Mouse (Mus musculus): ENCODE data around the gene Galt.
"Not testable (repeated sequence)": the region's sequence is repeated elsewhere in the genome, so short reads cannot be mapped to it uniquely, and the experiment has no call there.

Gene Galt

DNA sequence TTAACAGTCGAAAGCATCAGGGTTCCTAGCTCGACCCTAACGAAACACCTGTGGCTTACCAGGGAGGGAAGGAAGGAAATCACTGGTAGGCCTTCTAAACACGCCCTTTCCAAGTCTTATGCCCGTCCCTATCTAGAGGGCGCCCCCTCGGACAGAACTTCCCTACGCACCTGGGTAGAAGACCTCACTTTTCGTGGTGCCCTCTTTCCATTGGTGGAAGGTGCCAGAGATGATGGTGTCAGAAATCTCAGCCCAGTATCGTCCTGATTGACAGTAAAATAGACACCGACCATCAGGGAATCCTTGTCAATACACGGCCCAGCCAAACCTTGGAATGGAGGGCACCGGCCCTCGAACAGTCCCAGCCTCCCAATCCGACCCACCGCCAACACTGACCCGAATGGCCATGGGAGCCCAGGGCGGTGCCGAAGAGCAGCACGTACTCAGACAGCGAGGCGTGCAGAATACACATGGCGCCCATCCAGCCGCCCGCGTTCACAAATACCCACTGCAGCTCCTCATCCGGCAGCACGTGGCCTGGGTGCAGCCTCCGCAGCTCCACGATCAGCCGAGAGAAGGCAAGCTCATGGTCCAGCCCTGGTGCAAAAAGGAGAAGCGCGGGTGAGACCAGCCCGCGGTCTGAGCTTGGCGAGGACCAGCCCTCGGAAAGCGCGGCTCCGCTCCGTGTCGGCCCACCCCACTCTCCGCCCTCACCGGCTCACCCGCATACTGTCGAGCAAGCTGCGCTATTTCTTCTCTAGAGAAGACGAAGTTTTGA is 14.5 kb upstream of the Galt start:
- DNase-seq, result peak; percentile 74 to 79

DNA sequence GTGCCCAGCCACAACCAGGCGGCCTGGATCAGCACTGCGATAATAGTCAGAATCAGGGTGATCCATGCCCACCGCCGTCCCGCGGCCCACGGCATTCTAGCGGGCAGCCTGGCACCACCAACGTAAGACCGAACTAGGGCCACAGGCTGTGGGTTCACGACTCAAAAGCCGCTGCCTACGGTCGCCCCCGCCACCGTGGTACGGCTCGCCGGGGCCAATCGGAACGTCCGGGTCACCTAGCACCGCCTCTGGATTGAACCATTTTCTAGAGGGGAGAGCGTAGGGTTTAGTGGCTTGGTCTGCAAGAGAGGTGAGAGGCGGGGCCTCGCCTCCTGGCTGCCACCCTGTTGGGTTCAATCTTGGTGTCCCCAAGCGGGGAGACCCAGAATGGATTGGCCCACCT is 13.9 kb upstream of the Galt start:
- DNase-seq, result peak; percentile 94 to 96

DNA sequence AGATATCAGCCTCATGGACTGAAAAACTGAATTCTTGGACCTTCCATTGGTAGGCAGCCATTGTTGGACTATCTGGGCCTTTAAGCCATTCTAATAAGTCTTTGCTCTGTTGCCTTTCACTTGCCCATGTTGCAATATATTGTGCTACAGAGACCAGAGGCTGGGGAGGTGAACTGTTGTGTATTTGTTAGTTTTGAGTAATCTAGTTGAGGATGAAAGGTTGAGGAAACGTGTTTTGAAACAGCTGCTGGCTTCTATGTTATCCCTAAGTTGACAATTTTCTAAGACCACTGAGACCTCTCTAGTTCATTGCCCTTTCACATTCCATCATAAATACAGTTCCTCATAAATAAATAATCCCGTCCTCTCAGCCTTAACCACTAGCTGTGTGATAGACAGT is 10.9 kb upstream of the Galt start:
- no peak for DNase-seq

DNA sequence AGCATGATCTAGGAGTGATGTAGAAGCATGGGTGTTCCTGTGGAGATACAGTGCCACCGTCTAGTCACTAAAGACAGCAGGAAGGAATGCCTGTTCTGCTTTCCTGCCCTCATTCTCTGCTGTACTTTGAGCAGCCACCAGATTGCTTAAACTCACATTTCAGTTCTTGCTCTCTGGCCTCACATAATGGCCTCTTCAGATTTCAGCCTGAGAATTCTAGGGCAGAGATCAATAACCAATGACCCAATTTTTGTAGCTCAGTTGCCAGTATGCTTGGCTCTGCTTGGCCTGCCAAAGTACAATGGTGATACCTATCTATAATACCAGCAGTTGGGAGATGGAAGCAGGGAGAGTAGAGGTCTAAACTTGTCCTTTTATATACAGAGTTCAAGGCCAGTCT is 10.0 kb upstream of the Galt start:
- DNase-seq, result no peak

DNA sequence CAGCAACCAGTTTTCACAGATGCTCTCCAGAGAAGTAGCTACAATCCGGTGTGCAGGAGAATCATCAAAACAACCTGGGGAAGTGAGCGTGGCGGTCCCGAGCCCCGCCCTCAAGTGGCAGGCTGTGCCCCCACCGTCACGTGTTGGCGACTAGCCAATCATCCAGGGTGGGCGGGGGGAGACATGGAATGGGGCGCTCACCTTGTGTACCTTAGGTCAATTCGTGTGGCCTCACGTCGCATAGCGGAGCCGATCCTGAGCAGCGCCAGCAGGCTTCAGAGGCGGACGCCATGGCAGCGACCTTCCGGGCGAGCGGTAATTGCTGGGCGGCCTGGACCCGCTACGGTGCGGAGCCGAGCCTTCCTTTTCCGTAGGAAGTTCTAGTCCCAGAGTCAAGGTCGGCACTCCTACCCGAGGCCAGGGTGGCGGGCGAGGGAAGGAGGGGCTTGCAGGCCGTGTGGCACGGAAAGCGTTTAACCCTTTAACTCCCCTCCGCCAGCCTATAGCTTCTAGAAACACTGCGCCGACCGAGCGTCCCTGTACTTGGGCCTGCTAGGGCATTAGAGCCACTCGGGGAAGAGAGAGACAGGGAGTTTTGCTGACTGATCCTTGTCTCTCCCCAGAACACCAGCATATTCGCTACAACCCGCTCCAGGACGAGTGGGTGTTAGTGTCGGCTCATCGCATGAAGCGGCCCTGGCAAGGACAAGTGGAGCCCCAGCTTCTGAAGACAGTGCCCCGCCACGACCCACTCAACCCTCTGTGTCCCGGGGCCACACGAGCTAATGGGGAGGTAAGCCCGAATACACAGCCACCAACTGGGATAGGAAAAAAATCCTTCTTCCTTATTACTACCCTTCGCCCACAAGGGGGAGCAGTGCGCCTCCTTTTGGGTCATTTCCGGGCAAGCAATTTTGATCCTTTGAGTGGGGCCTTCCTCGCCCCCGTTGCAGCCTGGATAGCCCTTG is 594 bp downstream of the Galt start, which contains the start of gene Sigmar1:
TSS of gene Sigmar1 (minus strand) at position 820 of the 968 bp plus-strand sequence.
- peak; percentile 93 to 94 for DNase-seq

DNA sequence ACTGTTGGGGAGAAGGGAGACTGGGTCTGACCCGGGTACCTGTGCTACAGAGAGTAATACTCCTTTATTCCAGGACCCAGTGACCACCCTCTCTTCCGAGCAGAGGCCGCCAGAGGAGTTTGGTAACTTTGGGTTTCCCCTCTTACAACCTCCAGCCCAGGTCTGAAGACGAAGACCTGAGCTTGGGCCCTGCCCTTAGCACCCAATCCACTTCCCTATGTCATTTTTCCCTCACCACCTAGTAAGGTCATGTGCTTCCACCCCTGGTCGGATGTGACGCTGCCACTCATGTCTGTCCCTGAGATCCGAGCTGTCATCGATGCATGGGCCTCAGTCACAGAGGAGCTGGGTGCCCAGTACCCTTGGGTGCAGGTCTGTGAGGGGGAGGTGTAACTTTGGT is 1.4 kb downstream of the Galt start:
- DNase-seq, result peak in 1 of 2 experiments; percentile 31

DNA sequence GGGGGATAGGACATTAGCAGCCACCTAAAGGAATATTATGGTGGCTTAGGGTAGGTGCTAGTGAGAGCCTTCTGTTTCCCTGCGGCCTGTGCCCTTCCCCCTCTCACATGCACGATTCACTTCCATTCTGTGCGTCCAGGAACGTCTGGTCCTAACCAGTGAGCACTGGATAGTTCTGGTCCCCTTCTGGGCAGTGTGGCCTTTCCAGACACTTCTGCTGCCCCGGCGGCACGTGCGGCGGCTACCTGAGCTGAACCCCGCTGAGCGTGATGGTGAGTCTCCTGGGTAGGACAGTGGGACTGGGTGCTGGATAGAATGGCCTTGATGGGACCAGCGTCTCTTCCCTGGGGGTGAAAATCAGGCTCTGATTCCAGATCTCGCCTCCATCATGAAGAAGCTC is 2.3 kb downstream of the Galt start:
- no peak for DNase-seq

DNA sequence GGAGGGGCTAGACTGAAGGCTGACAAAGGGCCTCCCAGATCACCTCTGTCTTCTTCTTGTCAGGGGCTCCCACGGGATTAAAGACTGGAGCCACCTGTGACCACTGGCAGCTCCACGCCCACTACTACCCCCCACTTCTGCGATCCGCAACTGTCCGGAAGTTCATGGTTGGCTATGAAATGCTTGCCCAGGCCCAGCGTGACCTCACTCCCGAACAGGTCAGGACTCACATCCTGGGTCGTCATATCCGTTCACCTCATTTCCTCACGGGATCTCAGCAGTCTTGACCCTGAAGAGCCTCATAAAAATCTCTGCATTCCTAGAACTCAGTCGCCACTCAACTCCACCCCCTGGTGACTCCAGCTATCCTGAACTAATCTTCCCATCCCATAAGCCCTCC is 3.0 kb downstream of the Galt start:
- DNase-seq, result peak in 1 of 2 experiments; percentile 14

DNA sequence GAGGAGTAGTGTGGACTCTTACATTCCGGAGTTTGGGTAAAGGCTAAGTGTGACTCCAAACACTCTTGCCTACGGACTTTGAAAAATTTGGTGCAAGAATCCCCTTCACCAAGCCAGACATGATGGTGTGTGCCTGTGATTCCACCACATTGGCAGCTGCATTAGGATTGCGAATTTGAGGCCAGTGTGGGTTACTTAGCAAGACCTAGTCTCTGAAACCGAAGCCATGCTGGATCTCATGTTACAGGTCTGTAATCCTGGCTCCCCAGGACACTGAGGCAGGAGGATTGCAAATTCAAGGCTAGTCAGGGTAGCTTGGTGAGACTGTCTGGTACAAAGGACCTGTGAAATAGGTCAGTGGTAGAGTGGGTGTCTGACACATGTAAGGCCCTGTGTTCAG is 3.7 kb downstream of the Galt start:
- no peak for DNase-seq

DNA sequence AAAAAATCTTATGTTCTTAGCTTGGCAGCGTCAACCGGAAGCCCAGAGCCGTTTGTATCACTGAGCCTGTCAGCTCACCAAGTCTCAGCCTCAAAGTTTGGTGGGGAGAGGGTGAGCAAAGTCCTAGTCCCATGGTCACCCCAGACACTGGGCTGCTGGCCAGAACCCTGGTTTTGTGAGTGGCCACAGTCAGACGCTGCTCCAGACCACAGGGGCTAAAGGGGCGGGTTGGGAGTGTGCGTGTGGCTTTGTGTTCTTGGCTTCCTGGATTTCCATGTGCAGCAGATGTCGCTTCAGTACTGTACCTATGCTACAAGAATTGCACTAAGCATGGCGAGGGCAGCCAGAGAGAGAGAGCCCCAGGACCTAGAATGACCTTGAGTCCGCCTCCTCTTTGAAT is 4.2 kb downstream of the Galt start:
- peak; percentile 70 to 71 for DNase-seq

DNA sequence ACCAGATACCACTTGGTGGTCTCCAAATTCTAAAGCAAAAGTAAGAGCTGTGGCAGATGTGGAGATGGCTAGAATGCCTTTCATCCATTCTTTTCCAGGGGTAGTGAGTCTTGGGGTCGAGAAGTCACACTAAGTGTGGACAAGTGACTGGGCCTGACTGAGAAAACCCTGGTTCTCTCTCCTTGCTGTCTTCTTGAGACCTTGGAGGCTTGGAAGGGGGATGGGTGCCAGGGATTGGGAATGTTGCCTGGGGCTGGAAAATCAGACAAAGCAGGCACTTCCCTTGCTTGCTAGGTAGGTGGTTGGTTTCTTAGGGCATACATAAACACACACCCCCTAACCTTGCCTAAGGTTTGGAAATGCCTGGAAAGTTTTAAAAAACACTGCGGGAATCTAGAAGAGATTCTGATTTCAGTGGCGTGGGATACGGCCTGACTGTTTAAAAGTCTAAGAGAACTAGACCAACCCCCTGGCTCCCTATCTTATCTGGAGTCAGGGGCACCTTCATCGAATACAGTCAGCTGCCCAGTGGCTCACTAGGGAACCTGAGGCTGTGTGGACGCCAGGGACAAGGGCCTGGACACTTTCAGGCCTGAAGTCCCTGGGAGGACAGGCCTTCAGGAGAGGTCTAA is 4.7 kb downstream of the Galt start:
- peak; percentile 52 to 54 for DNase-seq

DNA sequence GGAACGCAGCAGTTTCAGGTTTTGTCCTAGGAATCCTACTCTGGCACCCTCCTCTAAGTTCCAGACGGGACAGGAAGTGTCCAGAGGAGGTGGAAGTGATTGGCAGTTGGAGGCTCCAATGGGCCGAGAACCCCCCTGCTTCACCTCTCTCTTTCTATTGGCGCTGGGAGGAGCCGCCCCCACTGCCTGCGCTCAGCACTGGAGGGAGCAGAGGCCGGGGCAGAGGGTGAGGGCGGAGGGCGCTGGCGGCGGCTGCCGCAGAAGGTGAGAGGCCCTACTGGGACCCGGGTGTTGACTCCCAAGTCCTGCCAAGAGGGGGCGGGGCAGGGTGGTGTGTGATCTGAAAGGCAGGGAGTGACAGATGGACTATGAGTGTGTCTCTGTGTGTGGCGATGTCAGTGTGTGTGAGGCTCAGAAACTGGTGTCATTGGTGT is 5.3 kb downstream of the Galt start:
- peak; percentile 96 to 98 for DNase-seq

DNA sequence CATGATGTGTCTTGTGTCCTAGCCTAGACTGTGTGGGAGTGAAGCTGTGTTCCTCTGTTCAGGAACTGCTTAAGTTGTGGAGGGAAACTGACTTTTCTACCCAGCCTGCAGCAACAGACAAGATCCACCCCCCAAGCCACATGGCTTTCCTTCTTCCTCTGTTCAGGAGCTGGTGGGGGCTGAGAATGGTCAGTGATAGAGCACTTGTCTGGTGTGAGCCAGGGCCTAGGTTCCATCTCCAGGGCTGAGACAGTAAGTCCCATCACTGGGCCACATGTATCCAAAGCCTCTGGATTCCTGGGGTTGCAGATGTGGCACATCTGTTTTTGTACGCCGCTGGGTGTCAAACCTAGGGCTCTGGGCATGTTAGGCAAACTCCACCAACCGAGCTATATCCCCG is 5.9 kb downstream of the Galt start:
- DNase-seq, result peak; percentile 44 to 51

DNA sequence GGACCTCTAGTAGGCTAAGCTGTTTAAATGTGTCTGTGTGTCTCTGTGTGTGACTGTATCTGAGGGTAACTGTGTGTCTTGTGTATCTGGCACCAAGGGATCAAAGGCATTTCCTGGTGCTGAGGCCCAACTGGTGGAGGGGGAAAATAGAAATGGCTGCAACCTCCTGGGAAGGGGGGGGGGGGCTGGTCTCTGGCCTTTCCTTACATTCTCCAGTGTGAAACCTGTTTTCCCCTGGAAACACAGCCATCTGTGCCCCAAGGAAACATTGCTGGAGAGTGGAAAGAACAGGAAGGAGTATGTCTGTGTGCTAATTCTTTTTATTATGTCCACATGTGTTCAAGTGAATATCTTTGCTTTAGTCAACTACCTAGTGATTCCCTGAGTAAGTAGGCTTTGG is 6.7 kb downstream of the Galt start:
- peak in 1 of 2 experiments; percentile 20 for DNase-seq

DNA sequence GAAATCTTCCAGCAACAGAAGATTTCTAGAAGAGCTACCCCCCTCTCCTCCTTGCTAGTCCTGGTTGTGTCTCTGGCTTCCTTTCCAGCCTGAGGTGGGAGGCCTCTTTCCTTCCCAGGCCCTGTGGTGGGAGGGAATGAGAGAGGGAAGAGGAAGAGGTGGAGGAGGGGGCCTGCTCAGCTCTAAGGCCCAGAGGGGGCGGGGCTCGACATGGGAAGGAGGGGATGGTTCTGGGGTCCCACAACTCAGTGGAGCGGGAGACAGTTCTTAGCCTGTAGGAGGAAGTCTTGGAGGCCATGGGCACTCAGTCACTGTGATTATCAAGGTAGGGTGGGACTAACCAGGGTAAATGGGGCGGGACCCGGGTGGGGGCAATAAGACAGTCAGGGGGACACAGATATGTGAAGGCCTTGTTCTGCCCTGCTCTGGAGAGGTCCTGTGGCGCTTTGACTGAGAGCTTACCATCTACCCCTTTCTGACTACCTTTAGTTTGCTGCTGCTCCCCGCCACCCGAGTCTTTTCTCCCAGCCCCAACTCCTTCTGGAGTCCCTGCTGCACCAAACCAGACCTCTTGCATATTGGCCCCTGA is 7.2 kb downstream of the Galt start:
- DNase-seq, result peak; percentile 62 to 66

DNA sequence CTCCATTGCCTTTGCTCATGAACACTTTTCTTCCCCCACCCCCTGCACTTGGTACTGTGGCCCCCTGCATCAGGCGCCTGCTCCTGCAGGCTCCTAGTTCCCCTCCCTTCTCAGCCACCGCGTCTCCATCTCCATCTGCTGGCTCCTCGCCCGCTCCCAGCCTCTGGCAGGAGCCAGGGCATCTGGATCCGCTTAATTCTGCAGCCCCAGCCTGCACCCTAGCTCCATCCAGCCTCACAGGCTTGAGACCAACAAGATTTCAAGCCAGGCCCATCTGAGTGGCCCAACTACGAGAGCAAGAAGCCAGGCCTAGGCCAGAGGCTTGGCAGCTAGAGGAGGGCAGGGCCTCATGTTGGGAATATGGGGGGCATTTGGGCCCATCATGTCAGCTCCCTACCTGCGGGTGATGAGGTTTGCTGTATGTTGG is 7.7 kb downstream of the Galt start:
- peak; percentile 88 to 93 for DNase-seq

DNA sequence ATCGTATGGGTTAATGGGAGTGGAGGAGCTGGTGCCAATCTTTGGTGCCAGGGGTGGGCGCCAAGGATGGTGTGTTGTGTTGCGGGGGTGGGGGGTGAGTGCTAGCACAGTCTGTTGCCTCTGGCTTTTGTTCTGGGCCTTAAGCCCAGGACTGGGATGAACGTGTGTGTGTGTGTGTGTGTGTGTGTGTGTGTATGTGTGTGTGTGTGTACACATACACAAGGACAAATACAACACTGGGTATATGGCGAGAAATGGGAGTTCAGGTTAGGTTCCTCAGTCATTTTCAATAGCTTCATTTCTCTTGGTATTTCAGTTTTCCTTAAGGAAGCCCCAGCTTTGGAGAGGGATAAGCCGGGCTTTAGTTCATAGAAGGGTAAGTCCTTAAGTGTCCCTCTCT is 8.1 kb downstream of the Galt start:
- peak; percentile 50 to 56 for DNase-seq

DNA sequence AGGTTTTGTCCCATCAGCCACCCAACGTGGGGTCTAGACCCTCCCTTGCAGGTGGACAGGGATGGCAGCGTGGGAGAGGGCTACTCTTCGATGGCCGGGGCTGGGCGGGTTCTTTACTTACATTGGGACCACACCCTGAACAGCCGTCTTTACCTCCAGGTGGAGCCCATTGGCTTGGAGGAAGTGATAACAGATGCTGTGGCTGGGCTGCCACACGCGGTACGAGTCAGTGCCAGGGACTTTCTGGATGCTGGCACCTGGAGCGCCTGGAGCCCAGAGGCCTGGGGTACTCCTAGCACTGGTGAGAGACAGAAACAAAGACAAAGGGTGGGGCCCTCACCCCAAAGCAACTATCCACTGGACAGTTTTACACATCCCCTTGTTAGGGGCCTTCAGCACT is 12.3 kb downstream of the Galt start:
- peak; percentile 57 to 60 for DNase-seq

DNA sequence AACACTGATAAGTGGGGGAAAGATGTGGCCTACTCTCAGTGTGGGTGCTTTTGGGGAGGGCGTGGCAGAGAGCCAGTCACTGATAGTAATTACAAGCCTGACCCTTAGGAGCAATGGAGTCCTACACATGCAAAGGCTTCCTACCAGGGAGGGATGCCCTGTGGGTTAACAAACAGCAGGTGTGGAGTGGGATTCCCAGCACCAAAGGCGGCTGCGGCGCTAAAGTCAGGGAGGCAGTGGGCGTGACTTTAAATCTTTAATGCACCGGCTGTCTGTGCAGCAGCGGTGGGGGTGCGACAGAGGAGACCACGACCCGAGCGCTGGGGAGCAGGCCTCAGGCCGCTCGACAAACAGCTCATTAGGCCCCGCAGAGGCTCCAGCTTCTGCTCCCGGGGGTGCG is 17.9 kb downstream of the Galt start:
- peak in 1 of 2 experiments; percentile 36 for DNase-seq

DNA sequence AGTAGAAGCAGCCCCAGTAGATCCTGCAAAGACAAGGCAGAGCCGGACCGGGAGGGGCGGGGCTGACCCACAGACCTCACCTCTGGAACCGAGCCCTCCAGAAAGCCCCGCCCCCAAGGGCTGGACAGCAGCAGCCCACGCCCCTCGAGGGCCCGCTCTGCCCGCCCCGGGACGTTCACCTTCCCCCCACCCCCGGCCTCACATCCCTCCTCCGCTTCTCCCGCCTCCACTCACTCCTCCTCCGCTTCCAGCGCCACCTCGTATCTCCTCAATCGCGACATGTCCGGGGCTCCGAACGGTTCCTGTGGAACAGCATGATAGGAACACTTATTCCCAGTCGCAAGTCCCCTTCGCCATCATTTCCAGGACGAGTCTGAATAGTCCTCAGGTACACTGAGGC is 18.5 kb downstream of the Galt start:
- DNase-seq, result peak; percentile 69 to 74

DNA sequence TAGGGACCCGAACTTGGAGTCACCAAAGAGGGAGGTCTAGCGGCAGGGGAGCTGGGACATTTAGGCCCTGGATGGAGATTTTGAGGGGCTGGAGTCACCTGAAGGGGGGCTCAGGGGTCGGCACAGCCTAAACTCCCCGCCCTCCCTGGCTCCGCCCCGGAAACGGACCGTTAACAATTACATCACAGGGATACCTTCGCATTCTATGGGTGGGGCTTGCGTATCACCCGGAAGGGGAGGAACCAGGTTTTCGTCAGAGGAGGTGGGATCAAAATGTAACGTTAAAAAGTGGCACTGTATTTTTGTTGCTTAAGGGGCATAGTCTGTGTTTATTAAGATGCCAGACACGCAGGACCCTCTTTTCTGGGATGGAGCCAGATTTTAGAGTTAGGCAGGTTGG is 19.0 kb downstream of the Galt start, which contains the start of gene Ccl27a:
TSS of gene Ccl27a (minus strand) at position 246 of the 400 bp plus-strand sequence.
- peak; percentile 90 to 91 for DNase-seq

DNA sequence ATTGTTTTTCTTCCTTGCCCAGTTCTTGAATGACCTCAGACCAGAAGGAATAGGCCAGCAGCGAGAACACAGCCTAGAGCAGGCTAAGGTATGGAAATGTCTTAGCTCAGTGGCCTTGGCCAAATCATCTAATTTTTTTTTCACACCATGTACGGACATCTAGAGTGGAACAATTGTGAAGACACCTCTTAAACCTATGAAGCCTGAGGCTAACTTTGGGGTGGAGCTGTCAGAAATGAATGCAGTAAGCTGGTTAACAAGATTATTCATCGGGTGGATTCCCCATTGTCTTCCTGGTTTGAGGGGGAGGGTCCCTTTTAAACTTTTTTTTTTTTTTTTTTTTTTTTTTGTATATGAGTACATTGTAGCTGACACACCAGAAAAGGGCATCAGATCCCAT is 19.5 kb downstream of the Galt start:
- not testable (repeated sequence) for DNase-seq

DNA sequence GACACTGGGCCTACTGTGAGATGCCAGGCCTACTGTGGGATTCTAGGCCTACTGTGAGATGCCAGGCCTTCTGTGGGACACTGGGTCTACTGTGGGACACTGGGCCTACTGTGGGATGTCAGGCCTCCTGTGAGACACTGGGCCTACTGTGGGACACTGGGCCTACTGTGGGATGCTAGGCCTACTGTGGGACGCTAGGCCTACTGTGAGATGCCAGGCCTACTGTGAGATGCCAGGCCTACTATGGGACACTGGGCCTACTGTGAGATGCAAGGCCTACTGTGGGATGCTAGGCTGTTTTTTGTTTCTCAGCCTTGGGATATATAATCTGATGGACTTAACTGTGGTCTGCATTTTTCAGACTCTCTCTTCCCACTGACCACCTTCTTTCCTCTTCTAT is 20.8 kb downstream of the Galt start:
- not testable (repeated sequence) for DNase-seq

All from cerebellum, postnatal 10 days (tissue).